37 mouse cellular contexts compared by ENCODE assay signal in the genomic region with DNA sequence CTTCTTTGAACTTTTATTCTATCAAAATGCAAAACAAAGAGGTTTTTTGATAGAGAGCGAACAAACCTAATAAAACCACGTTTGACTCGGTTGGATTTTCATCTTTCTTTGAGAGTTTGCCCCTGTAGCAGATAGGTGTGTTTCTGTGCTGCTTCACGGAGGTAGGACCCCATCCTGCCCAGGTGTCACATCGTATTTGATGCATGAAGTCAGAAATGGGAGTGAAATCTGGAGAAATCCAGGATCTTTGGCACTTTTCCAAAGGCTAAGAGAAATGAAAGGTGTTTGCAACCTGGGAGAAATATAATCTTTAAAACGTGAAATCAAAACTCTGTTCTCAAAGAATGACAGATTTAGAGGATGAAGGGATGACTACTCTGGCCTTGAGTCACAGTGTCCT. TPM values are rescaled to one million over a fixed set of nuclear protein-coding genes. Genes with fewer than 3 reads are reported as not detected.
"Had no signal": no experiment of that assay in that cellular context is flagged by ENCODE, and none has a peak within 500 bp of the region (broad histone marks: within the 10 kb centered on the region; RNA-seq: fewer than 3 reads in every experiment).

No protein-coding gene starts in this region.

- H3K4me1 ChIP-seq: limb, embryonic 10.5 days; limb, embryonic 12.5 days; limb, embryonic 13.5 days; limb, embryonic 15.5 days; liver, embryonic 12.5 days; liver, embryonic 13.5 days; liver, embryonic 15.5 days; lung, embryonic 15.5 days; megakaryocyte, embryonic 14.5 days; midbrain, embryonic 10.5 days; midbrain, embryonic 12.5 days; midbrain, embryonic 13.5 days; neural tube, embryonic 12.5 days; neural tube, embryonic 13.5 days had no signal

- ATAC-seq: liver, embryonic 12.5 days; liver, postnatal 0 days; lung, postnatal 0 days; midbrain, embryonic 13.5 days; midbrain, embryonic 16.5 days had no signal

- H3K9ac ChIP-seq: limb, embryonic 12.5 days; limb, embryonic 13.5 days; limb, embryonic 15.5 days; liver, embryonic 12.5 days; liver, embryonic 13.5 days; liver, embryonic 14.5 days; liver, embryonic 15.5 days; liver, postnatal 0 days; lung, embryonic 14.5 days; lung, embryonic 15.5 days; midbrain, embryonic 12.5 days; midbrain, embryonic 13.5 days; neural tube, embryonic 12.5 days; neural tube, embryonic 13.5 days had no signal

- H3K27ac ChIP-seq: limb, embryonic 10.5 days; limb, embryonic 12.5 days; limb, embryonic 13.5 days; limb, embryonic 15.5 days; liver, embryonic 12.5 days; liver, embryonic 13.5 days; liver, embryonic 14.5 days; liver, embryonic 15.5 days; lung, embryonic 15.5 days; macrophage; midbrain, embryonic 10.5 days; midbrain, embryonic 12.5 days; midbrain, embryonic 13.5 days; neural tube, embryonic 12.5 days; neural tube, embryonic 13.5 days had no signal

- H3K4me3 ChIP-seq: limb, embryonic 10.5 days; limb, embryonic 12.5 days; limb, embryonic 13.5 days; limb, embryonic 15.5 days; liver, embryonic 12.5 days; liver, embryonic 13.5 days; liver, embryonic 15.5 days; lung, embryonic 15.5 days; megakaryocyte, embryonic 14.5 days; midbrain, embryonic 10.5 days; midbrain, embryonic 12.5 days; midbrain, embryonic 13.5 days; myocyte; neural tube, embryonic 12.5 days; neural tube, embryonic 13.5 days had no signal

- DNase-seq: left cerebral cortex, postnatal 4 days; liver; liver, embryonic 13.5 days; liver, postnatal 0 days; lung, adult 18-20 months; lung, adult 2 months; lung, embryonic 14.5 days; lung, postnatal 10 days; lung, postnatal 14 days; lung, postnatal 36 days; lung, postnatal 4 days; midbrain, embryonic 14.5 days had no signal

- H3K9me3 ChIP-seq: limb, embryonic 10.5 days; limb, embryonic 12.5 days; limb, embryonic 13.5 days; limb, embryonic 15.5 days; liver, embryonic 12.5 days; liver, embryonic 13.5 days; liver, embryonic 15.5 days; lung, embryonic 15.5 days; midbrain, embryonic 10.5 days; midbrain, embryonic 12.5 days; midbrain, embryonic 13.5 days; neural tube, embryonic 12.5 days; neural tube, embryonic 13.5 days had no signal

- H3K4me2 ChIP-seq: limb, embryonic 12.5 days; limb, embryonic 13.5 days; limb, embryonic 15.5 days; liver, embryonic 11.5 days; liver, embryonic 12.5 days; liver, embryonic 13.5 days; liver, embryonic 15.5 days; lung, embryonic 14.5 days; lung, embryonic 15.5 days; midbrain, embryonic 11.5 days; midbrain, embryonic 12.5 days; midbrain, embryonic 13.5 days; neural tube, embryonic 12.5 days; neural tube, embryonic 13.5 days had no signal

- H3K27me3 ChIP-seq: limb, embryonic 12.5 days; limb, embryonic 13.5 days; limb, embryonic 15.5 days; liver, embryonic 12.5 days; liver, embryonic 13.5 days; liver, embryonic 15.5 days; lung, embryonic 15.5 days; megakaryocyte, embryonic 14.5 days; midbrain, embryonic 12.5 days; midbrain, embryonic 13.5 days; neural tube, embryonic 12.5 days; neural tube, embryonic 13.5 days had no signal

- H3K36me3 ChIP-seq: limb, embryonic 10.5 days; limb, embryonic 12.5 days; limb, embryonic 13.5 days; limb, embryonic 15.5 days; liver, embryonic 12.5 days; liver, embryonic 13.5 days; liver, embryonic 15.5 days; lung, embryonic 15.5 days; midbrain, embryonic 10.5 days; midbrain, embryonic 12.5 days; midbrain, embryonic 13.5 days; neural tube, embryonic 12.5 days; neural tube, embryonic 13.5 days had no signal

RNA-seq across cellular contexts. Expression of gene Fgf5, which starts 15.5 kb away (rescaled TPM):
- total RNA-seq: liver, adult 2 months; megakaryocyte progenitor cell, adult 5-6 weeks; megakaryocyte, adult 5-6 weeks; megakaryocyte-erythroid progenitor cell, adult 5-6 weeks; monocyte, adult 5-6 weeks had no signal
- polyA plus RNA-seq: liver, adult 2 months; liver, postnatal 0 days; lung, adult 2 months; macrophage had no signal
